Mouse (Mus musculus): Measurements from ENCODE around the gene Slc9b2. TPM values are rescaled to one million over a fixed set of nuclear protein-coding genes. Genes with fewer than 3 reads are reported as not detected.

Slc9b2 gene
- total RNA-seq (2021) = under 1 TPM in 1 of 2 experiments, not detected in 1; 0.33 TPM

- intact Hi-C loops (cut with DNase I) = loop anchor here (5.0 kb wide), 1 partner anchor 90 kb away; no protein-coding TSS in a partner anchor
- DNase-seq = no peak
These were observed at the start of gene Slc9b2 for GRCm38 (mm10) chr3:135307411-135308259. Gene Slc9b2, plus strand, starts transcription at chr3:135307700.

- intact Hi-C loops (cut with DNase I) = no loop called here
- DNase-seq = no peak
These were observed 48.6 kb upstream of the Slc9b2 start for GRCm38 (mm10) chr3:135258919-135259318.

- DNase-seq = no peak
- intact Hi-C loops (cut with DNase I) = no loop called here
These were observed 47.3 kb upstream of the Slc9b2 start for GRCm38 (mm10) chr3:135260233-135260632.

- DNase-seq = no peak
- intact Hi-C loops (cut with DNase I) = no loop called here
These were observed 38.9 kb upstream of the Slc9b2 start for GRCm38 (mm10) chr3:135268616-135269015.

GRCm38 (mm10) chr3:135269391-135269990, 38.0 kb upstream of the Slc9b2 start:
- DNase-seq = no peak

GRCm38 (mm10) chr3:135272627-135273026, 34.9 kb upstream of the Slc9b2 start:
- intact Hi-C loops (cut with DNase I) = no loop called here
- DNase-seq = no peak

More at GRCm38 (mm10) chr3:135269391-135269990, 38.0 kb upstream of the Slc9b2 start:
- intact Hi-C loops (cut with DNase I) = no loop called here

- no peak for DNase-seq
- intact Hi-C loops (cut with DNase I) = no loop called here
These were observed 34.5 kb upstream of the Slc9b2 start for GRCm38 (mm10) chr3:135273047-135273446.

GRCm38 (mm10) chr3:135280160-135280559, 27.3 kb upstream of the Slc9b2 start:
- DNase-seq = no peak
- intact Hi-C loops (cut with DNase I) = loop anchor here (2.0 to 5.0 kb wide), 3 partner anchors 122 to 451 kb away; no protein-coding TSS in a partner anchor

- peak; percentile 75 to 77 for DNase-seq
- intact Hi-C loops (cut with DNase I) = loop anchor here (2.0 to 5.0 kb wide), 3 partner anchors 121 to 450 kb away; no protein-coding TSS in a partner anchor
These were observed 26.7 kb upstream of the Slc9b2 start, which contains the start of gene Bdh2 for GRCm38 (mm10) chr3:135280669-135281415. Gene Bdh2, plus strand, starts transcription at chr3:135281221.

- DNase-seq = no peak
- intact Hi-C loops (cut with DNase I) = loop anchor here (2.0 to 5.0 kb wide), 3 partner anchors 121 to 449 kb away; no protein-coding TSS in a partner anchor
These were observed 25.8 kb upstream of the Slc9b2 start for GRCm38 (mm10) chr3:135281701-135282100.

- intact Hi-C loops (cut with DNase I) = no loop called here
- DNase-seq = no peak
These were observed 22.2 kb upstream of the Slc9b2 start for GRCm38 (mm10) chr3:135285256-135285655.

- intact Hi-C loops (cut with DNase I) = no loop called here
- DNase-seq = no peak
These were observed 21.7 kb upstream of the Slc9b2 start for GRCm38 (mm10) chr3:135285807-135286206.

- DNase-seq = no peak
- intact Hi-C loops (cut with DNase I) = no loop called here
These were observed 19.3 kb upstream of the Slc9b2 start for GRCm38 (mm10) chr3:135288138-135288750.

- no peak for DNase-seq
- intact Hi-C loops (cut with DNase I) = no loop called here
These were observed 18.4 kb upstream of the Slc9b2 start for GRCm38 (mm10) chr3:135289148-135289547.

GRCm38 (mm10) chr3:135290249-135290894, 17.1 kb upstream of the Slc9b2 start:
- DNase-seq = peak; percentile 41 to 44
- intact Hi-C loops (cut with DNase I) = loop anchor here (2.0 to 5.0 kb wide), 3 partner anchors 247 to 440 kb away; no protein-coding TSS in a partner anchor

GRCm38 (mm10) chr3:135293703-135294102, 13.8 kb upstream of the Slc9b2 start:
- DNase-seq = peak; percentile 23 to 37
- intact Hi-C loops (cut with DNase I) = loop anchor here (5.0 kb wide), 2 partner anchors 244 to 289 kb away; no protein-coding TSS in a partner anchor

- no peak for DNase-seq
- intact Hi-C loops (cut with DNase I) = no loop called here
These were observed 11.9 kb upstream of the Slc9b2 start for GRCm38 (mm10) chr3:135295559-135295958.

- DNase-seq = no peak
These were observed 8.9 kb upstream of the Slc9b2 start for GRCm38 (mm10) chr3:135298560-135298959.

GRCm38 (mm10) chr3:135300081-135300480, 7.4 kb upstream of the Slc9b2 start:
- DNase-seq = no peak
- intact Hi-C loops (cut with DNase I) = no loop called here

More at GRCm38 (mm10) chr3:135298560-135298959, 8.9 kb upstream of the Slc9b2 start:
- intact Hi-C loops (cut with DNase I) = no loop called here

GRCm38 (mm10) chr3:135304060-135304459, 3.4 kb upstream of the Slc9b2 start:
- DNase-seq = no peak
- intact Hi-C loops (cut with DNase I) = no loop called here

Measured in heart, postnatal 36 days (tissue).